Mouse (Mus musculus) G1E (cell line): ENCODE measurements around the gene Hrk.

Experiments
- CTCF ChIP-seq: IDR thresholded peaks from 2 replicates; pipeline ENCODE4 v1.5.1; 2012; ENCODE audit warnings: low read depth, low read length, inconsistent platforms, mixed read lengths
- GATA1 ChIP-seq: IDR thresholded peaks from 2 replicates; pipeline ENCODE4 v1.6.1; 2012; ENCODE audit warnings: borderline replicate concordance, low read length, inconsistent platforms, mixed read lengths
- GATA2 ChIP-seq: IDR thresholded peaks from 2 replicates; pipeline ENCODE4 v1.6.1; 2012; ENCODE audit warnings: low read depth, low read length, inconsistent platforms, borderline replicate concordance
- POLR2AphosphoS5 ChIP-seq: IDR thresholded peaks from 2 replicates; pipeline ENCODE4 v1.6.1; 2012; ENCODE audit warnings: low read depth, low read length, inconsistent platforms; ENCODE audit not compliant: insufficient replicate concordance
- TAL1 ChIP-seq: conservative IDR thresholded peaks from 2 replicates; pipeline ENCODE4 v1.6.1; 2012; ENCODE audit warnings: low read depth, low read length, inconsistent platforms, mixed read lengths

DNA sequence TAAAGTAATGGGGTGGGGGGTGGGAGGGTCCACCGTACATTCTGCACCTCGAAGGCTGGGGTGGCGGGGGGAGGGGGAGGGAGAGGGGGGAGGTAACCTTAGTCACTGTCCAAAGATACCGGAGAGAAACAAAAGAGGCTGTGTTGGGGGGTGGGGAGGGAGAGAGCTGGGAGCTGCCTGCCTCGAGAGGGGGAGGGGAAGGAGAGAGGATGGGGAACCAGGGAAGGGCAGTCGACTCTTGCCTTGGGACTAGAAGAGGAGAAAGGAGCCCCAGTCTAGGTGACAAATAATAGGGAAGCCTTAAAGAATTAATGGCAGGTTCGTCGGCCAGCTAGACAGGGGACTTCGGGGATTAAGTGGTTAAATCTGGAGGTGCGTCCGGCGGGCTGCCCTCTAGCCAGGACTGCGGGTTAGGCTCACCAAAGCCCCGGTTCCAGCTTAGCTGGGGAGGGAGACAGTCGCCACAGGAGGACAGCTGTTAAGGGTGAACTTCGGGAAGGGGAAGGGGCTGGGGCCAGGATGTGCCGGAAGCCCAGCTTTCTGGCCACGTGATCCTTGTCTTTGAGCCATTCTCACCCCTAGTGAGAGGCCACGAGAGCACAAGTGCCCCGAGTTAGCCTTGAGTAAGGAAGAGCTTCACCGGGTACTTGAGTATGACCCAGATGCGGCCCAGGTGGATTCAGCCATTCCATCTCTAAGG is 10.0 kb downstream of the Hrk start:
- TF ChIP-seq CTCF (no peak), POLR2AphosphoS5 (no peak), GATA1 (no peak), TAL1 (no peak), GATA2 (no peak)
